Mouse (Mus musculus) Patski (cell line): ENCODE results near the gene Gli1. TPM values are rescaled to one million over a fixed set of nuclear protein-coding genes. Genes with fewer than 3 reads are reported as not detected.
"Not testable (repeated sequence)": the region's sequence is repeated elsewhere in the genome, so short reads cannot be mapped to it uniquely, and the experiment has no call there.

Experiments used
- ATAC-seq: fragments of 100-300 bp; one replicate; pipeline ENCODE4 v1.8.0; 2021
- CTCF ChIA-PET: fragments of 350-600 bp; sonication (Branson Sonifier 250); formaldehyde crosslinking; loops from one replicate; lab custom pipeline; 2022; ENCODE audit warnings: inconsistent platforms; lab: Charles Lee
- POLR2A ChIA-PET: fragments of 350-600 bp; sonication (Branson Sonifier 250); formaldehyde crosslinking; loops from one replicate; lab custom pipeline; 2022; ENCODE audit warnings: antibody characterized with exemption, inconsistent platforms; lab: Charles Lee
- DNase-seq: peaks from one replicate; pipeline ENCODE4 v3.0.0-alpha.2; 2011; ENCODE audit warnings: low read depth, low spot score
- H3K27me3 ChIP-seq: fragments of 371-371 bp; one replicate; pipeline ENCODE4 v1.5.1; 2021
- CTCF ChIP-seq: fragments of 100-300 bp; IDR thresholded peaks from one replicate; pipeline ENCODE4 v1.5.1; 2021
- in situ Hi-C: fragments of 300-500 bp; cut with MboI; formaldehyde crosslinking; loops from 3 replicates; pipeline ENCODE4 v1.11.1; 2018; ENCODE audit warnings: low pct_unique_long_range_greater_than_20kb, mixed read lengths
- polyA plus RNA-seq: library from polyadenylated mRNA; unstranded; gene quantifications from one replicate; pipeline ENCODE4 v1.2.3, GENCODE M21; 2021

Gli1 gene
- polyA plus RNA-seq, 1 experiment from 2014 or later: 0.23 TPM

GRCm38 (mm10) chr10:127312356-127312676 is 29.5 kb downstream of the Gli1 start:
- DNase-seq (no peak), ATAC-seq (peak; percentile 40)
- H3K27me3 ChIP-seq: no peaks in the 10 kb centered on the region
- TF ChIP-seq CTCF: no peak
- ChIA-PET CTCF (interaction anchor here (0.8 to 2.0 kb wide), 7 partner anchors 8 to 27 kb away, joined by 3 to 8 read pairs (median 4); partner anchors contain the start of gene Arhgap9), POLR2A (interaction anchor here (1.5 kb wide), 1 partner anchor 18 kb away, joined by 3 read pairs; no protein-coding TSS in a partner anchor)
- in situ Hi-C loops: no loop called here

DNA sequence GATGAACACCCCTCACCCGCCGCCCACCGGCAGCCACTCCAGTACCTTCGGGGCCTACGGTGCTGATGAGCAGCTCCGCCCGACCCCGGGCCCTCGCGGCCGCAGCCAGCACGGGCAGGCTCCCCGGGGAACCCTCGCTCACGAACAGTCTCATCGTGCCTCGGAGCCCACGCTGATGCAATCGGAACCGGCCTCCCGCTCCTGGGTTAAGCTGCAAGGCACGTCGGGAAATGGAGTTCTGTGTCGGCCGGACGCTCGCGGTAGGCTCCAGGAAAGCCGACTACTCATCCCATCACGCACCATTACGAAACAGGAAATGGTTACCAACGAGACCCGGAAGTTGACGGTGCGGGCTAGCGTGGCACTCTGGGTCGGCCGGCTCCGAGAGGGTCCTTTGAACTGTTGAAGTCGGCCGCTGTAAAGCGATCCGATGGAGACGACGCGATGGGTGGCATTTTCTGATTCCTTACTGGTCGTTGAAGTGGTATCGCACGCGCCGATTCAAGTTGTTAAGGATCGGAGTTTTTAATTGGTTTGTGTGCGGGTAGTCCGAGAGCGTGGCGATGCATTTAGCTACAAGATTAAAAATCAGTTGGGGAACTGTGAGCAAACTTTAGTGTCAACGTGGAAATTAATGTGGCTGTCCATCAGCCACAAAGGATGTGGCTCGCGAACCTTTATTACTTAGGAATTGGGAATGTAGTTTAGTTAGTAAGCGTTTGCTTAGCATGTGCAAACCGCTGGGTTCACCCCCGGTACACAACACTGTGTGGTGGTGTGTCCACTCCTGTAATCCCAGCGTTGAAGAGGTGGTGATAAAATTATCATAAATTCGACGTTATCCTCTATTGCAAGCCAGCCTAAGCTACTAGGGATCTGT is 30.1 kb downstream of the Gli1 start, which contains the start of gene Mars:
Gene Mars, minus strand, starts transcription at position 311 of the 880 bp plus-strand sequence.
- DNase-seq (peak; percentile 80), ATAC-seq (peak; percentile 88)
- in situ Hi-C loops: no loop called here
- TF ChIP-seq CTCF: no peak
- no peaks in the 10 kb centered on the region for H3K27me3 ChIP-seq
- ChIA-PET CTCF (interaction anchor here (0.8 to 2.0 kb wide), 6 partner anchors 8 to 27 kb away, joined by 3 to 8 read pairs (median 4); partner anchors contain the start of gene Arhgap9), POLR2A (interaction anchor here (1.1 to 1.5 kb wide), 3 partner anchors 18 to 25 kb away, joined by 3 to 4 read pairs (median 3); no protein-coding TSS in a partner anchor)

- CTCF ChIA-PET: interaction anchor here (0.6 to 2.0 kb wide), 2 partner anchors 8 to 11 kb away, joined by 3 to 7 read pairs; partner anchors contain the start of gene Arhgap9
- POLR2A ChIA-PET: interaction anchor here (0.9 to 1.2 kb wide), 3 partner anchors 16 to 24 kb away, joined by 3 to 4 read pairs (median 3); no protein-coding TSS in a partner anchor
- DNase-seq (no peak), ATAC-seq (peak; percentile 23)
- in situ Hi-C loops: no loop called here
- no peaks in the 10 kb centered on the region for H3K27me3 ChIP-seq
- no peak for TF ChIP-seq CTCF
These were observed 31.0 kb downstream of the Gli1 start for GRCm38 (mm10) chr10:127310523-127311475.

DNA sequence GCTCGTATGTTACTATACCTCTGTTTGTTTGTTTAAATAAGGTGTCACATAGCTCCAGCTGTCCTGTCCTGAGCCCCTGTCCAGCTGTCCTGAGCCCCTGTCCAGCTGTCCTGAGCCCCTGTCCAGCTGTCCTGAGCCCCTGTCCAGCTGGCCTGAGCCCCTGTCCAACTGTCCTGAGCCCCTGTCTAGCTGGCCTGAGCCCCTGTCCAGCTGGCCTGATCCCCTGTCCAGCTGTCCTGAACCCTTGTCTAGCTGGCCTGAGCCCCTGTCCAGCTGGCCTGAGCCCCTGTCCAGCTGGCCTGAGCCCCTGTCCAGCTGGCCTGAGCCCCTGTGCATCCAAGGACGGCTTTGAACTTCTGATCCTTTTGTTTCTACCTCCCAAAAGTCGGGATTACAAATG is 32.6 kb downstream of the Gli1 start:
- CTCF ChIA-PET: interaction anchor here (1.5 kb wide), 1 partner anchor 11 kb away, joined by 5 read pairs; no protein-coding TSS in a partner anchor
- ATAC-seq, in situ Hi-C loops, DNase-seq, POLR2A ChIA-PET, H3K27me3 ChIP-seq: not testable (repeated sequence)

GRCm38 (mm10) chr10:127303136-127303535 is 38.6 kb downstream of the Gli1 start:
- no peak for TF ChIP-seq CTCF
- ChIA-PET POLR2A (interaction anchor here (0.6 to 1.2 kb wide), 2 partner anchors 12 to 21 kb away, joined by 3 to 4 read pairs; no protein-coding TSS in a partner anchor), CTCF (no interaction called here)
- no peak for ATAC-seq
- in situ Hi-C loops: no loop called here
- DNase-seq: no peak
- no peaks in the 10 kb centered on the region for H3K27me3 ChIP-seq

DNA sequence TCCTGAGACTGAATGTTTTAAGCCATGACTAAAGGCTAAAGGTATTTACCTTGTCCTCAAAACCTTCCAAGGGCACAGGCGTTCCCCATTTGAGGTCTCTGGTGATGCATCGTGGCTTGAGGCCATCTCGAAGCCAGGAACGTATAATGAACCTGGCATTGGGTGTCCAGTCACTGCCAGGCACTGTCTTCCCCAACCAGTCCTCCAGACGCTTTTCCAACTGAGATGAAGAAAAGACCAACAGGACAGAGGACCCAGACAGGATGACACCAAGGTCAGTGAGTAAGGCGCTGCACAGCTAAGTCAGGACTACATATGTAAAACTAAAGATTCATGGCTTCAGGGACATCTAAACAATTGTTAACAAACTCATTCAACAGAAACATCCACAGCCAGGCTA is 41.4 kb downstream of the Gli1 start:
- in situ Hi-C loops: no loop called here
- DNase-seq: no peak

DNA sequence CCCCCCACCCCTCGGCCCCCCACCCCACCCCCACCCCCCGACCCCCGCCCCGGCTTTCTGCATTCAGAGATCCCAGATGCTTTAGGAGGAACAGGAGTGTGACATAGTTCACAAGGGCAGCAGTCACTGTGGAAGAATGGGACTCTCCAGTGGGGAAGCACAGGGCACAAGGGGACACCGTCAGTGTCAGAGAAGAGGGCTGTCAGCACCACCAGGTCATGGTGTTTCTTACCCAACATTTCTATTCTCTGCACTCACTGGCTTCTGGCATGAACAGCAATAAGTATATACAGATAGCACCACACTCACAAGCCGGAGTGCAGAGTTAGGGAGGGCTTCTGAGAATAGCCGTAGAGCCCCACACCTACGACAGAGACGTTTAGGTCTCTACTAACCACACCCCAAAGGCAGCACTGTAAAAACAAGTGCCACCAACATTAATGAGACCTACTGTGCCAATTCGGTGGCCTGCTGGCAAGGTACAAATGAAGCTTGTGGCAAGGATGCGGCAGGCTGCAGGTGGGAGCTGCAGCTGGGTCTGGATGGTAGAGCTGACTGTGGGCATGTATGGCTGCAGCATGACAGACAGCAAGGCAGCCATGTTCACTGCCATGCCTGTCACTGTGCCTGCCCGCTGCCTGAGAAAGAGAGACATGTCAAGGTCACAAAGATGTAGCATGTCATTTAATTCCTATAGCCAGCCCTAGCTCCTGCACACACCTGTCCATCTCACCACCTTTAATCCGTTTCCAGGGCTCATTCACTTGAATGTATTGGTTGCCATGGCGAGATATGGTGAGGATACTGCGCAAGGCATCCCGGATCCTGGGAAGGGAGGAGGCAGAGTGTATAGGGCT is 44.5 kb downstream of the Gli1 start:
- POLR2A ChIA-PET: interaction anchor here (0.8 to 1.0 kb wide), 2 partner anchors 14 to 20 kb away, joined by 3 to 4 read pairs; no protein-coding TSS in a partner anchor
- H3K27me3 ChIP-seq: no peaks in the 10 kb centered on the region
- ATAC-seq: no peak
- CTCF ChIA-PET: interaction anchor here (1.0 to 1.1 kb wide), 2 partner anchors 11 to 15 kb away, joined by 3 to 5 read pairs; partner anchors contain the start of gene Mars
- DNase-seq: no peak
- TF ChIP-seq CTCF: no peak
- in situ Hi-C loops: loop anchor here (25.0 kb wide), 2 partner anchors 365 to 740 kb away; partner anchors contain the start of genes Nab2, Naca and Nemp1

More for the DNA sequence above, 41.4 kb downstream of the Gli1 start:
- H3K27me3 ChIP-seq: no peaks in the 10 kb centered on the region
- CTCF ChIA-PET: no interaction called here
- no peak for TF ChIP-seq CTCF
- POLR2A ChIA-PET: interaction anchor here (1.2 kb wide), 1 partner anchor 9 kb away, joined by 6 read pairs; no protein-coding TSS in a partner anchor
- ATAC-seq: no peak

DNA sequence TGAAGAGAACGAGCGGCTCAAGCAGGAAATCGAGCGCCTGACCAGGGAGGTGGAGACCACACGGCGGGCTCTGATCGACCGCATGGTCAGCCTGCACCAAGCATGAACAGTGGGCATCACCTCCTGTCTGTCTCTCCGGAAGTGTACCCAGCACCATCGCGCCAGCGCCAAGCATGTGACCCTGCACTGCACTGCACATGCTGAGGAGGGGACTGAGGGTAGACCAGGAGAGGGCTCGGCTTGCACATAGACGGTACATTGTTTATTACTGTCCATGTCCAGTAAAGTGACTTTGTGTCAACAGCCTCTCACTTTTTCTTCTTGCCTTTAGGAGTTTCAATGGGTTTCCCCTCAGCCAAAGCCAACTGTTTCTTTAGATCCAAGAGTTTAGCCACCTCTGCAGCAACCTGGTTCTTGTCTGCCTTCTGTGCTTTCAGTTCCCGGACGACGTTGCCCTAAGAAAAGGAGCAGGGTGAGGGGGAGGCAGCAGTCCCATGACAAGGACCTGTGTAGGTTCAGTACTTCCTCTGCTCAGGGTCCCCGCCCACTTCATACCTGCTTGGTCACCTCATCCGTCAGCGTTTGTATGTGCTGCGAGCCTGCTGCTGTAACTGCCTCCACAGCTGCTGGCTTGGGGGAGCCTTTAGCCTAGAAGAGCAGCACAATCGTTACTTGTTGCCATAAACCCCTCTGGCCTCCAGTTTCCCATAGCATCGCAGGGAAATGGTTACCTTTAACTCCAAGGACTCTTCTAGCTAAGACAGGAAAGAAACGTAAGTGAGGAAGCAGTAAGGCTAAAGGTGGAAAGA is 45.6 kb downstream of the Gli1 start:
- ATAC-seq (no peak), DNase-seq (no peak)
- in situ Hi-C loops: loop anchor here (25.0 kb wide), 2 partner anchors 366 to 741 kb away; partner anchors contain the start of genes Nab2, Naca and Nemp1
- POLR2A ChIA-PET: interaction anchor here (1.0 kb wide), 1 partner anchor 19 kb away, joined by 3 read pairs; no protein-coding TSS in a partner anchor
- no peak for TF ChIP-seq CTCF
- no peaks in the 10 kb centered on the region for H3K27me3 ChIP-seq
- CTCF ChIA-PET: no interaction called here
